Mouse (Mus musculus) small intestine, adult 2 months (tissue): ENCODE results near the gene Spata2. TPM values are rescaled to one million over a fixed set of nuclear protein-coding genes. Genes with fewer than 3 reads are reported as not detected.

ENCODE experiments used
- H3K27ac ChIP-seq: fragments of 200-500 bp; 2 replicates; pipeline ENCODE4 v1.5.1; 2012; ENCODE audit warnings: low read depth, low read length, control low read depth, inconsistent platforms; ENCODE audit not compliant: insufficient read depth
- H3K27me3 ChIP-seq: fragments of 200-500 bp; 2 replicates; pipeline ENCODE4 v1.6.1; 2012; ENCODE audit warnings: mild to moderate bottlenecking, moderate library complexity, low read length, inconsistent platforms; ENCODE audit not compliant: control insufficient read depth, insufficient read depth
- H3K36me3 ChIP-seq: fragments of 200-500 bp; 2 replicates; pipeline ENCODE4 v1.6.1; 2012; ENCODE audit warnings: mild to moderate bottlenecking, low read length, control low read depth, inconsistent platforms; ENCODE audit not compliant: control insufficient read depth, insufficient read depth
- H3K4me1 ChIP-seq: fragments of 200-500 bp; 2 replicates; pipeline ENCODE4 v1.6.1; 2012; ENCODE audit warnings: low read length, inconsistent platforms, mixed read lengths; ENCODE audit not compliant: control insufficient read depth, insufficient read depth, insufficient read length
- H3K4me3 ChIP-seq: fragments of 200-500 bp; 2 replicates; pipeline ENCODE4 v1.5.1; 2012; ENCODE audit warnings: low read depth, mild to moderate bottlenecking, control low read depth, inconsistent platforms, low read length, moderate library complexity
- CTCF ChIP-seq: fragments of 200-500 bp; IDR thresholded peaks from 2 replicates; pipeline ENCODE4 v1.5.1; 2012; ENCODE audit warnings: low read depth, mild to moderate bottlenecking, control low read depth, inconsistent platforms, low read length, moderate library complexity, mixed read lengths; ENCODE audit not compliant: insufficient replicate concordance, insufficient read length; ENCODE audit errors: extremely low read depth
- POLR2A ChIP-seq: fragments of 200-500 bp; IDR thresholded peaks from 2 replicates; pipeline ENCODE4 v1.6.1; 2012; ENCODE audit warnings: low read depth, mild to moderate bottlenecking, control low read depth, inconsistent platforms, low read length, moderate library complexity
- WGBS: fragments of 180-500 bp; shearing (Covaris S2); methylation state at CpG from one replicate; pipeline ENCODE4 v1.1.7; 2018; 5-methylcytosine and 5-hydroxymethylcytosine counted together
- polyA plus RNA-seq: library from polyadenylated mRNA; depleted of rRNA; stranded (reverse); fragments of >200 nt; gene quantifications from 2 replicates; pipeline ENCODE4 v1.2.3, GENCODE M21; 2012

Spata2 gene
- polyA plus RNA-seq, 1 experiment: 54.9 TPM

- Histone ChIP-seq H3K4me3 (no peak overlapping the region), H3K27me3 (no peaks in the 10 kb centered on the region), H3K4me1 (peaks cover 26% of the 10 kb centered on the region; the same call in 1 of the 2 replicates), H3K36me3 (peaks cover 43% of the 10 kb centered on the region), H3K27ac (no peak overlapping the region)
- no peak for TF ChIP-seq CTCF
- TF ChIP-seq POLR2A: no peak
- 48% methylated on average over 2 of the region's 2 CpGs for WGBS
These were observed 14.6 kb downstream of the Spata2 start for GRCm38 (mm10) chr2:167478128-167478527.

DNA sequence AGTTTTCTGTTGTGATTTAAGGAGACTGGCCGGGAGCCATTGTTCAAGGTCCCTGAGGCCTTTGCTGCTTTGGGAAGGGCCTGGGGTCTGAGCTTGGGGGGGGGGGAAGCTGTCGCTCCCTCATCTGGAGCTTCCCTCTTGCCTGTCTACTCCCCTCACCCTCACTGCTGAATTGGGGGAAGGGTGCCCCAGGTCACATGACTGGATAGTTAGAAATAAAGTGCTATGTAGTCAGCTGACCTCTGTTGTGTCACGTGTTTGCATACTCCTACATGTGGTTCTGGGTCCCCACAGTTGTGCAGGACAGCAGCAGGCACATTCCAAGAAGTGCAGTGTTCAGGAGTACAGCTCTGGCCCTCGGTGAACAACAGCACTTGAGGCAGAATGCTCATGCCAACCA lies 15.9 kb downstream of the Spata2 start:
- peaks cover 44% of the 10 kb centered on the region for H3K36me3 ChIP-seq
- no peaks in the 10 kb centered on the region for H3K27me3 ChIP-seq
- H3K4me1 ChIP-seq: peaks cover 23% of the 10 kb centered on the region; the same call in 1 of the 2 replicates
- no peak overlapping the region for H3K27ac ChIP-seq
- TF ChIP-seq CTCF (no peak), POLR2A (no peak)
- no peak overlapping the region for H3K4me3 ChIP-seq
- WGBS: 78% methylated on average over 4 of the region's 4 CpGs

DNA sequence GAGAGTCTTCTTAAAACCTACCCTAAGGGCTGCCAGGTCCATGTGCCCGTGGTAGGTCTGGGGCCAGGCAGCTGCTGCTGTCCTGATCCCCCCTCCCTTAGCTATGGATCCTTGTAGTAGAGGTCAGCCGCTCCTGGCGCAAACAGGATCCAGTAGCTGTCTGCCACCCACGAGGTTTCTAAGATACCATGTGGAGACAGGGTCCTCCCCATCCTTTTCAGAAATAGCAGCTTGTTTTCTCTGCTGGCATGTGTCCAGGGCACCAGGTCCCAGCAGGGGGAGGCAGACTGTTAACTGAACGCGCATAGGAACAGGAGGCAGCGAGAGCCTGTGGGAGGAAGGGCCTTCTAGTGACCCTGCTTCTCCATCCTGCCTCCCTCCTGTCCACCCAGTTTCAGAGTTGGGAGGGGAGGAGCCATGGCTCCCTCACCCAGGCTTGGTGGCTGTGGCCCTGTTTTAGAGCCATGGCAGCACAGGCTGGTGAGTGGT lies 16.4 kb downstream of the Spata2 start:
- Histone ChIP-seq H3K27me3 (no peaks in the 10 kb centered on the region), H3K36me3 (peaks cover 47% of the 10 kb centered on the region), H3K4me1 (peaks cover 27% of the 10 kb centered on the region), H3K27ac (no peak overlapping the region), H3K4me3 (no peak overlapping the region)
- TF ChIP-seq POLR2A (no peak), CTCF (no peak)
- 49% methylated on average over 7 of the region's 7 CpGs for WGBS

- TF ChIP-seq POLR2A (no peak), CTCF (no peak)
- Histone ChIP-seq H3K27me3 (no peaks in the 10 kb centered on the region), H3K4me3 (no peak overlapping the region), H3K4me1 (peaks cover 33% of the 10 kb centered on the region), H3K27ac (no peak overlapping the region), H3K36me3 (peaks cover 48% of the 10 kb centered on the region)
- WGBS: 85% methylated on average over 5 of the region's 5 CpGs
These were observed 17.1 kb downstream of the Spata2 start for GRCm38 (mm10) chr2:167475596-167475995.

- Histone ChIP-seq H3K4me1 (peaks cover 23% of the 10 kb centered on the region), H3K36me3 (peaks cover 51% of the 10 kb centered on the region), H3K4me3 (no peak overlapping the region), H3K27me3 (no peaks in the 10 kb centered on the region), H3K27ac (no peak overlapping the region)
- WGBS: 93% methylated on average over 6 of the region's 6 CpGs
- TF ChIP-seq CTCF (no peak), POLR2A (no peak)
These were observed 18.5 kb downstream of the Spata2 start for GRCm38 (mm10) chr2:167474218-167474617.

DNA sequence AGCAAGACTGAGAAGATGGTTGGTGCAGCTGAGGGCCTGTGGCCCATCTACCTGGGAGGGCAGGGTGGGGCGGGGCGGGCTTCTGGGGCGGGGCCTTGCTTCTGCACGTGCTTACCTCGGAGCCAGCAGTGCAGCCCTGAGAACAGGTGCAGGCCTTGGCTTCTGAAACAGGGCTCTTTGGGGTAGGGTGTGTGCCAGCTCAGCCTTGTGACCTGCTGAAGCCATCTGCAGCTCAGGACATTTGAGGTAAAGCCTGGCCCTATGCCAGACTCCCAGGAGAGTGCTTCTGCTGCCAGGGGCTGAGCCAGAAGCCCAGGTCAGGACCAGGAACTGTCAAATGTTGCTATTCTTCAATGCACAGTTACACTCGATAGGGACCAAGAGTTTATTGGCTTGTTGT lies 21.1 kb downstream of the Spata2 start:
- Histone ChIP-seq H3K36me3 (peaks cover 53% of the 10 kb centered on the region), H3K4me3 (no peak overlapping the region), H3K27ac (peak overlapping the region; percentile 44), H3K4me1 (peaks cover 14% of the 10 kb centered on the region), H3K27me3 (no peaks in the 10 kb centered on the region)
- 36% methylated on average over 6 of the region's 6 CpGs for WGBS
- TF ChIP-seq POLR2A (no peak), CTCF (no peak)

DNA sequence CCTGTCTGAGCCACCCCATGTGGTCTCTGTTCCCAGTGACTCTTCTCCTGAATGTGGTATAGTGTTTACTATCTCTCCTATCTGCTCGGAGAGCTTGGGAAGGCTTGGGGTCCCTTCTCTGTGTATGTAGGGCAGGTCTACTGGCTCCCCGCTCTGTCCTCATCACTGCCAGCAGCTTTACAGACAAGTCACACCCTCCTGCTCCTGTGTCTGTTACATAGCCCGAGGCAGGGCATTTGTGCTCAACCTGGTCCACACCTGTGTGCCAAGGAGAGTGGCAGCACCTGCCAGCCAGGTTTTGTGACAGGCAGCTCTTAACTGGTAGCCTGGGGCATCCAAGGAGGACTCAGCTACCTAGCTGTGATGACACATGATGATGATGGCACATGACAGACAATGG lies 22.1 kb downstream of the Spata2 start:
- H3K4me1 ChIP-seq: peaks cover 14% of the 10 kb centered on the region
- H3K27ac ChIP-seq: no peak overlapping the region
- no peaks in the 10 kb centered on the region for H3K27me3 ChIP-seq
- H3K36me3 ChIP-seq: peaks cover 55% of the 10 kb centered on the region
- TF ChIP-seq CTCF (no peak), POLR2A (no peak)
- 68% methylated on average over 3 of the region's 3 CpGs for whole genome bisulfite sequencing
- H3K4me3 ChIP-seq: no peak overlapping the region

DNA sequence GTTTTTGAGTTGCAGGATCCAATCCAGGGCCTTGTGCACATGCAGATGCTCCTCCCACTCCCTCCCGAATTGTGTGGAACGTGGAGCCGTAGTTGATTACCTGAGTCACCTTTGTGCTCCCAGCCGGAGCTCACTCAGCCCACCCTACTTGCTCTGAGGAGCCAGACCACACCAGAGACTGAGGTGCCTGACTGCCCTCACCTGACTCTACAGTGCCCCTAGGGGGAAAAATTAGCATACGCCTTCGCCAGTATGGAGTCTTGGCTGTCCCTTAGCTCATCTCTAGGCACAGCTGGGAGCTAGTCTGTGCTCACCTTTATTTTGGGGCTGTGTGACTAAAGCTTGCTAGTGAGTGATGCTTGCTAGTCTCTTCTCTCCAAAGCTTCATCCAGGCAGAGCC lies 24.2 kb downstream of the Spata2 start:
- Histone ChIP-seq H3K27ac (no peak overlapping the region), H3K36me3 (peaks cover 42% of the 10 kb centered on the region), H3K27me3 (no peaks in the 10 kb centered on the region), H3K4me3 (no peak overlapping the region), H3K4me1 (peaks cover 18% of the 10 kb centered on the region)
- WGBS: 93% methylated on average over 6 of the region's 6 CpGs
- TF ChIP-seq POLR2A (no peak), CTCF (no peak)
